Mouse (Mus musculus): Measurements from ENCODE around the gene Cd37. TPM values are rescaled to one million over a fixed set of nuclear protein-coding genes. Genes with fewer than 3 reads are reported as not detected.
A peak's percentile ranks its signal among the peaks of the same experiment; 100 is the strongest.

The Cd37 gene
- polyA plus RNA-seq, 1 experiment from 2014 or later: 1.0 TPM

DNA sequence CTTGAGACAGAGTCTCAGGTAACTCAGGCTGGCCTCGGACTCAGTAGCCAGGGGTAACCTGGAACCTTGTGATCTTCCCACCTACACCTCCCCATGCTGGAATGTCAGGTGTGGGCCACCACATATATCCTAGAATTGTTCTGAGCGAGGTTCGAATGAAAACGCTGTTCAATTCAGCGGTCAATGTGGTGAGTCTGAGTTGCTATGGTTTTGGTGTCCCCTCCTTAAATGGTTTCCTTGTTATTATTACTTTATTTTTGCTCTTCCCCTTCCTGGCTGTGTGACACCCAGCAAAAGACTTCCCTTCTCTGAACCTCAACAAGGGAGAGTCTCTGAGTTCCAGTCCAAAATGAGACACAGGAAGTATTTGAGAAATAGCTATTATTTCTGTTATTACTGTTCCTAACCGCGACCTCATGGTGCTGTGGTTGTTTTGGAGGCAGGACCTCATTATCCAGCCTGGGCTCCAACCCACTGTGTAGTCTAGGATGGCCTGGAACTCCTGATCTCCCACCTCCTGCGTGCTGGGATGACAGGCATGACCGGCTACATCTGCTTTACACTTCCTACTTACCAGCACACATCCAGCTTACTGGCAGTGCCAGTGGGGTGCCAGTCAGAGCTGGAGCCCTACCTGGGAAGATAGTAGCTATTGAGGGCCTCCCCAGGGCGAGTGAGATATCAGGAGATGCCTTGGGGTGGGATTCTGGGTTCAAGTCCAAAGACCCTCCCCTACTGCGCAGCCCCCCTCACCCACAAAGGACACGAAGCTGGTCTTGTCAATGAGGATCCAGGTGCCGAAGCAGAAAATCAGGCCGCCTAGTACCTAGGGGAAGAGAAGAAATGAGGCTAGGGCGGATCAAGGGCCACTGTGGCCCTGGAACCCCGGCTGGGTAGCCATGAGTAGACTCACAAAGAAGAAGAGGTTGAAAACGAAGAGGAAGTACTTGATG is 892 bp downstream of the Cd37 start:
- WGBS: 76% methylated on average over 17 of the region's 17 CpGs
- H3K27me3 ChIP-seq (ENCODE audit: control insufficient read depth, insufficient read depth, low read length): peaks cover 3% of the 10 kb centered on the region; the same call in 1 of the 2 replicates

DNA sequence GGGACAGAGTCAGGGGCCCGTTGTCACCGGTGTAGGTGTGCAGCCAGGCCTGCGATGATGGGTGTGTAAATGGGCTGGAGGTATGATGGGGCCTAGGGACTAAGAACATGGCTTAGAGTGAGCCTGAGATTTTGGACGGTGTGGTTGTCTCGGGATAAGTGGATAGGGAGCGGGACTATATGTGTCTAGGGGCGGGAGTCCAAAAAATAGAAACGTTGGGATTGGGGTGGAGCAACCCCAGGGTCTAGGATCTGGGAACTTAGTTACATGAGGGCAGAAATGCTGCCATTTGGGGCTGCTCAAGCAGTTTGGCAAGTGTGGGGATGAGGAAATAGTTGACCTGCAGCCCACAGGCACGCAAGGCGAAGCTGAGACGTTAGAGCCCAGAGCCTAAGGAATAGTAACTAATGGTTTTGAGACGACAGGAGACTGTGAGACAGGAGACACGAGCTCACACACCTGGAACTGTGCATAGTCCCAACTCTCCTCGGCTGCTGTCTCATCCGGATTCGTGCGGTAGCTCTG is 3.2 kb downstream of the Cd37 start:
- ATAC-seq (ENCODE audit: low read depth): no peak
- no peak overlapping the region for H3K4me3 ChIP-seq (ENCODE audit: low read depth, low read length)
- peaks cover 3% of the 10 kb centered on the region; the same call in 1 of the 2 replicates for H3K27me3 ChIP-seq (ENCODE audit: control insufficient read depth, insufficient read depth, low read length)
- 31% methylated on average over 17 of the region's 17 CpGs for WGBS
- no peaks in the 10 kb centered on the region for H3K36me3 ChIP-seq (ENCODE audit: control insufficient read depth, insufficient read depth, low read length)
- no peak overlapping the region; the same call in 1 of the 2 replicates for H3K4me2 ChIP-seq (ENCODE audit: low read depth, low read length)
- H3K9ac ChIP-seq (replicated peaks; ENCODE audit: low read depth, low read length): no peak overlapping the region
- H3K4me1 ChIP-seq (ENCODE audit: control insufficient read depth, insufficient read depth, low read length): peaks cover 8% of the 10 kb centered on the region
- no peak overlapping the region for H3K27ac ChIP-seq (ENCODE audit: low read depth, low read length)
- no peaks in the 10 kb centered on the region for H3K9me3 ChIP-seq (ENCODE audit: control insufficient read depth, low read length)

More for the DNA sequence above, 892 bp downstream of the Cd37 start:
- ATAC-seq (ENCODE audit: low read depth): no peak
- Histone ChIP-seq H3K9ac (replicated peaks; ENCODE audit: low read depth, low read length) (no peak overlapping the region), H3K9me3 (ENCODE audit: control insufficient read depth, low read length) (no peaks in the 10 kb centered on the region), H3K4me2 (ENCODE audit: low read depth, low read length) (no peak overlapping the region), H3K4me1 (ENCODE audit: control insufficient read depth, insufficient read depth, low read length) (peaks cover 12% of the 10 kb centered on the region), H3K4me3 (ENCODE audit: low read depth, low read length) (no peak overlapping the region), H3K36me3 (ENCODE audit: control insufficient read depth, insufficient read depth, low read length) (no peaks in the 10 kb centered on the region), H3K27ac (ENCODE audit: low read depth, low read length) (no peak overlapping the region)

DNA sequence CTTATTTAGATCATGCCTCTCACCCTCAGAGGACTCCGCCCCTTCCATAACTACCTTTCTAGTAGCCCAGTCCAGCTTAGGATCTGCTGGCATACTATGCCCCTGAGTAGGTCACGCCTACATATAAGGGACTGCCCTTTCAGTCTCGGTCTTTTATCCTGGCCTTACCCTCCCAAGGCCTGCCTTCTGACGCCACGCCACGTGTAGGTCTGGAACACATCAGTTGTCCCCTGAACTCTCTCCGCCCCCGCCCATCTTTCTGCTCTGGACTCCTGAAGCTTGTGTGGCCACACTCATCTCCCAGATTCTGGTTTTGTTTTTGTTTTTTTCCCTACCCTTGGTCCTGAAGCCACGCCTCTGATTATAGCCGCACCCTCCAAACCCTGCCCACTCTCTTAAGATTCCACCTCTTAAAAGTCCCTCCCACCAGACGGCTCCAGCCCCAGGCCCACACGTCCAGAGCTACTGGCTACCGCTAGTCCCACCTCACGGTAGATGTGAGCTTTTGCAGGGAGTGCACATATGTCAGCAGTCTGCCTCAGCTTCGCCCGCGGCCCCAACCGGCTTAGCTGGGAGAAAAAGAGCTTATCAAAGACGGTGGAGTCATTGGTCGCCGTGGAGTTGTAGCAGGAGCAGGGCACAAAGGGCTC is 3.9 kb downstream of the Cd37 start:
- Histone ChIP-seq H3K27me3 (ENCODE audit: control insufficient read depth, insufficient read depth, low read length) (peaks cover 3% of the 10 kb centered on the region; the same call in 1 of the 2 replicates), H3K4me1 (ENCODE audit: control insufficient read depth, insufficient read depth, low read length) (peaks cover 7% of the 10 kb centered on the region), H3K9ac (replicated peaks; ENCODE audit: low read depth, low read length) (no peak overlapping the region), H3K4me3 (ENCODE audit: low read depth, low read length) (no peak overlapping the region), H3K9me3 (ENCODE audit: control insufficient read depth, low read length) (no peaks in the 10 kb centered on the region), H3K36me3 (ENCODE audit: control insufficient read depth, insufficient read depth, low read length) (no peaks in the 10 kb centered on the region), H3K27ac (ENCODE audit: low read depth, low read length) (no peak overlapping the region), H3K4me2 (ENCODE audit: low read depth, low read length) (peak overlapping the region; percentile 6)
- peak; percentile 69; the same call in 1 of the 2 replicates for ATAC-seq (ENCODE audit: low read depth)
- 5% methylated on average over 21 of the region's 21 CpGs for WGBS

DNA sequence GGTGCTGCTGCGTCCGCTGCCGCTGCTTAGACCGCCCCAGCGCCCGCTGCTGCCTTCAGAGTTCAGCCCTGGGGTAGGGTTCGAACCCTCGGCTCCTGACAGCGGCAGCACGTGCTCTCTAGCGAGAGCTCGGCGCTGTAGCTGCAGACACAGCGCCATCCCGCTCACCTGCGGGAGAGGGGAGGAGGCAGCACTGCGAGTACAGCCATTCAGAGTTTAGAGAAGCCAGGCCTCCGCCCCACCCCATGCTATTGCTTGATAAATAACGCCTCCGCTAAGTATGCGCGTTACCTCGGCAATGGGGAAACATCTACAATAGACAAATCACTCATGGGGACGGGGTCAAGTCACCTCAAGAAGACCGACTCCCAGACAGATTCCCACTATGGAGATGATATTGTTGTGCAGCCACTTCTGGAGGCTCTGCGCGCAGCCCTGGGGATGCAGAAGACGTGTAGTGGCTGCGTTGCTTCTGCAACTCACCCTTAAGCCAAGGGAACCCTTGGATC is 4.5 kb downstream of the Cd37 start:
- Histone ChIP-seq H3K4me1 (ENCODE audit: control insufficient read depth, insufficient read depth, low read length) (peaks cover 7% of the 10 kb centered on the region), H3K27ac (ENCODE audit: low read depth, low read length) (no peak overlapping the region), H3K9me3 (ENCODE audit: control insufficient read depth, low read length) (no peaks in the 10 kb centered on the region), H3K4me3 (ENCODE audit: low read depth, low read length) (no peak overlapping the region), H3K9ac (replicated peaks; ENCODE audit: low read depth, low read length) (no peak overlapping the region), H3K27me3 (ENCODE audit: control insufficient read depth, insufficient read depth, low read length) (peaks cover 3% of the 10 kb centered on the region; the same call in 1 of the 2 replicates), H3K4me2 (ENCODE audit: low read depth, low read length) (no peak overlapping the region; the same call in 1 of the 2 replicates), H3K36me3 (ENCODE audit: control insufficient read depth, insufficient read depth, low read length) (0 out of 2 replicates have a peak, but pooled peaks cover under 1% of the 10 kb centered on the region)
- no peak for ATAC-seq (ENCODE audit: low read depth)
- 7% methylated on average over 29 of the region's 29 CpGs for WGBS

DNA sequence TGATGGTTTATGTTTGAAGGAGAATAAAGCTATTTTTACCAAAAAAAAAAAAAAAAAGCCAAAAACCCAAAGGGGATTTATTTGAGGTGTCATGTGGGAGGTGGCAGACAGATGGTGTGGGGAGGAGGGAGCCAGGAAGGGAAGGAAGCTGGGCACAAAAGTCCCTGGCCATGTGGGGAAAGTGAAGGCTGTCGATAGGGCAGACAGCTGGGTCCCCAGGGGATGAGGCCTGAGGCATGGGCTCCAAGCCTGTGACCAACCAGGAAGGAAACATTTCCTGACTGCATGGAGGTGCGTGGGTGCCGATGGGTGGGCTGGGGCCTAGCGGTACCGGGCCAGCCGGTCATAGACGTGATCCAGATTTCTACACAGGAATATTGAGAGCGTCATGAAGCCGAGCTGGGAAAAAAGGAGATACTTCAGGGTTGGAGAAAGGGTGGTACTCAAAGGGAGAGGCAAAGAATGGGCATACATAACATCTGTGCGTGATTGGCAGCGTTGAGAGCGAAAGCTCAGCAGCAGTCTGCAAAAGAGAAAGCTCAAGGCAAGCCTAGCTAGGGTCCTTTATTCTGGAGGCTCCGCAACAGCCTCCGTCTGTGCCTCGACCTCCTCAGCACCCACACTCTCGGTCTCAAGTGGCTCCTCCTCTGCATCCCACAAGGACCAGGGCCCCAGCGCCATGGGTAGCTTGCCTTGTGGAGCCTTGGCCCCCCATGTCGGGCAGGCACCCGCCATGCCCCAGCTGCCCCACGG is 5.2 kb downstream of the Cd37 start:
- Histone ChIP-seq H3K4me2 (ENCODE audit: low read depth, low read length) (no peak overlapping the region), H3K9ac (replicated peaks; ENCODE audit: low read depth, low read length) (no peak overlapping the region)
- ATAC-seq (ENCODE audit: low read depth): no peak; the same call in 1 of the 2 replicates

DNA sequence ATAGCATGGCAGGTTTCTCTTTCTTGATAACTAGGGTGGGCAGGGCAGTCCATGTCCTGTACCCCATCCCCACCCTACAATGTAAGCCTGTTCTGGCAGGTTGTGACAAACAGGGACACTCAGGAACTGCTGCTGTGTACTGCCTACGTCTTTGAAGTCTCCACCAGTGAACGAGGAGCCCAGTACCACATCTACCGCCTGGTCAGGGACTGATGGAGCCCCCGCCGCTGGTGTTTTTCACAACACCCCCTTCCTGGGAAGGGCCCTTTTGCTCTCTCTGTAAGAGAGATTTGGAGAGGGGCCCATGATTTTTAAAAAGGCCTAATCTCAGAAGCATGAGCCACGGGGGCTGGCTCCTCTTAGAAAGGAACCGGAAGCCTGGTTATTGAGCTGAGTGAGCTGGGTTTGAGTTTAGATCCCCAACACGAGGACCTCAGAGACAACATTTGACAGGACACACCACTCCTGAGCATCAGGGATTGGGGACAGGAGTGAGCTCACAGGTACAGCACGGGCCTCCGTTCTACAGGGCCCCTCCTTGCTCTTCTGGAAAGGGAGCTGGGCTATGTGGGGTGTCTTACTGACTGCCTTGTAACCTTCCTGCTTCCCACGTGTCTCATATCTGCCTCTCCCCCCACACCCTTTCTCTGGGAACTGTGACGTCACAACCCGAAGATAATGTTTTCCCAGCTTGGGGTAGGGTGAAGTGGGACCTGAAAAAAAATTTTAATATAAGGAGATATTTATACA is 6.0 kb downstream of the Cd37 start:
- H3K27me3 ChIP-seq (ENCODE audit: control insufficient read depth, insufficient read depth, low read length): peaks cover 3% of the 10 kb centered on the region; the same call in 1 of the 2 replicates
- peaks cover 7% of the 10 kb centered on the region for H3K4me1 ChIP-seq (ENCODE audit: control insufficient read depth, insufficient read depth, low read length)
- H3K4me3 ChIP-seq (ENCODE audit: low read depth, low read length): no peak overlapping the region
- H3K36me3 ChIP-seq (ENCODE audit: control insufficient read depth, insufficient read depth, low read length): 0 out of 2 replicates have a peak, but pooled peaks cover 2% of the 10 kb centered on the region
- H3K9ac ChIP-seq (replicated peaks; ENCODE audit: low read depth, low read length): no peak overlapping the region
- no peaks in the 10 kb centered on the region for H3K9me3 ChIP-seq (ENCODE audit: control insufficient read depth, low read length)
- no peak overlapping the region for H3K27ac ChIP-seq (ENCODE audit: low read depth, low read length)
- H3K4me2 ChIP-seq (ENCODE audit: low read depth, low read length): no peak overlapping the region
- 74% methylated on average over 13 of the region's 13 CpGs for WGBS
- no peak for ATAC-seq (ENCODE audit: low read depth)

More for the DNA sequence above, 5.2 kb downstream of the Cd37 start:
- H3K27me3 ChIP-seq (ENCODE audit: control insufficient read depth, insufficient read depth, low read length): peaks cover 3% of the 10 kb centered on the region; the same call in 1 of the 2 replicates
- no peaks in the 10 kb centered on the region for H3K9me3 ChIP-seq (ENCODE audit: control insufficient read depth, low read length)
- no peak overlapping the region for H3K4me3 ChIP-seq (ENCODE audit: low read depth, low read length)
- no peak overlapping the region for H3K27ac ChIP-seq (ENCODE audit: low read depth, low read length)
- H3K4me1 ChIP-seq (ENCODE audit: control insufficient read depth, insufficient read depth, low read length): peaks cover 7% of the 10 kb centered on the region
- WGBS: 28% methylated on average over 20 of the region's 20 CpGs
- 0 out of 2 replicates have a peak, but pooled peaks cover 2% of the 10 kb centered on the region for H3K36me3 ChIP-seq (ENCODE audit: control insufficient read depth, insufficient read depth, low read length)

DNA sequence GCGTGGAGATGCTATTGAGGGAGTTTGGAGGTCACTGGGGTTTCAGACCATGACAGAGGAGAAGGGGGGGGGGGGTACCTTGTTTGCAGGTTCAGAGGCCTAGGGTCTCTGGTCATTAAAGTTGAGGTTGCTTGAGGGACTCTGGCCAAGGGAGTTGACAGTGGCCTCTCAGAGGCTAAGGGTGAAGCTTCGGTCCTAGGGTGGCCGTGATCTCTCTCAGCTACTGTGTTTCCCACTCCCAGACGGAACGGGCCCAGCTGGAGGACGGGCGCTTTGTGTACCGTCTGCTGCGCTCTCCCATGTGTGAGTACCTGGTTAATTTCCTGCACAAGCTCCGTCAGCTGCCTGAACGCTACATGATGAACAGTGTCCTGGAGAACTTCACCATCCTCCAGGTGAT is 7.0 kb downstream of the Cd37 start:
- H3K27ac ChIP-seq (ENCODE audit: low read depth, low read length): no peak overlapping the region
- no peak overlapping the region for H3K9ac ChIP-seq (replicated peaks; ENCODE audit: low read depth, low read length)
- no peaks in the 10 kb centered on the region for H3K9me3 ChIP-seq (ENCODE audit: control insufficient read depth, low read length)
- WGBS: 86% methylated on average over 11 of the region's 11 CpGs
- no peak overlapping the region for H3K4me2 ChIP-seq (ENCODE audit: low read depth, low read length)
- H3K27me3 ChIP-seq (ENCODE audit: control insufficient read depth, insufficient read depth, low read length): peaks cover 3% of the 10 kb centered on the region; the same call in 1 of the 2 replicates
- ATAC-seq (ENCODE audit: low read depth): no peak
- no peak overlapping the region for H3K4me3 ChIP-seq (ENCODE audit: low read depth, low read length)
- H3K4me1 ChIP-seq (ENCODE audit: control insufficient read depth, insufficient read depth, low read length): peaks cover 7% of the 10 kb centered on the region
- 0 out of 2 replicates have a peak, but pooled peaks cover 2% of the 10 kb centered on the region for H3K36me3 ChIP-seq (ENCODE audit: control insufficient read depth, insufficient read depth, low read length)

DNA sequence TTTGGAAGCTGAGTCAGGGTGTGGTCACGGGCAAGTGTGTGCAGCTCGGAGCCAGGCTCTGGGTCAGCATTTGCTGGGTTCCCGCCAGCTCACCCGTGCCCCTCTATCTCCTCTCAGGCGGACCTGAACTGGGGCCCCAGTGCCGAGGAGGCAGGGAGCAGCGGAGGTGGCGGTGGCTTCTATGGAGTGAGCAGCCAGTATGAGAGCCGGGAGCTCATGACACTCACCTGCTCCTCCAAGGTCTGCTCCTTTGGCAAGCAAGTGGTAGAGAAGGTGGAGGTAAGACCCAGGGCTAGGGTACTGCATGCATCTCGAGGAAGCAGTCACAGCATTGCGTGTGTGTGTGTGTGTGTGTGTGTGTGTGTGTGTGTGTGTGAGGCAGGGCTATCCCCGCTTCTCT is 7.7 kb downstream of the Cd37 start:
- 95% methylated on average over 12 of the region's 12 CpGs for WGBS
- 0 out of 2 replicates have a peak, but pooled peaks cover 2% of the 10 kb centered on the region for H3K36me3 ChIP-seq (ENCODE audit: control insufficient read depth, insufficient read depth, low read length)
- ATAC-seq (ENCODE audit: low read depth): no peak

More for the DNA sequence above, 7.7 kb downstream of the Cd37 start:
- Histone ChIP-seq H3K9me3 (ENCODE audit: control insufficient read depth, low read length) (no peaks in the 10 kb centered on the region), H3K27ac (ENCODE audit: low read depth, low read length) (no peak overlapping the region), H3K9ac (replicated peaks; ENCODE audit: low read depth, low read length) (no peak overlapping the region), H3K4me2 (ENCODE audit: low read depth, low read length) (no peak overlapping the region), H3K27me3 (ENCODE audit: control insufficient read depth, insufficient read depth, low read length) (peaks cover 3% of the 10 kb centered on the region; the same call in 1 of the 2 replicates), H3K4me1 (ENCODE audit: control insufficient read depth, insufficient read depth, low read length) (peaks cover 7% of the 10 kb centered on the region), H3K4me3 (ENCODE audit: low read depth, low read length) (no peak overlapping the region)
